Mouse (Mus musculus) frontal cortex, adult 2 months (tissue): ENCODE data around the gene Thtpa. TPM values are rescaled to one million over a fixed set of nuclear protein-coding genes. Genes with fewer than 3 reads are reported as not detected.

Experiments used
- DNase-seq, 2 experiments: peaks; one replicate each; pipeline ENCODE4 v3.0.0; 2022; ENCODE audit warnings: low spot score in 1 of 2; ENCODE audit errors: extremely low spot score in 1 of 2
- polyA plus RNA-seq: library from polyadenylated mRNA; depleted of rRNA; stranded (reverse); fragments of >200 nt; gene quantifications from 2 replicates; pipeline ENCODE4 v1.2.3, GENCODE M21; 2012

The Thtpa gene
- polyA plus RNA-seq, 1 experiment, result 15.5 TPM

DNA sequence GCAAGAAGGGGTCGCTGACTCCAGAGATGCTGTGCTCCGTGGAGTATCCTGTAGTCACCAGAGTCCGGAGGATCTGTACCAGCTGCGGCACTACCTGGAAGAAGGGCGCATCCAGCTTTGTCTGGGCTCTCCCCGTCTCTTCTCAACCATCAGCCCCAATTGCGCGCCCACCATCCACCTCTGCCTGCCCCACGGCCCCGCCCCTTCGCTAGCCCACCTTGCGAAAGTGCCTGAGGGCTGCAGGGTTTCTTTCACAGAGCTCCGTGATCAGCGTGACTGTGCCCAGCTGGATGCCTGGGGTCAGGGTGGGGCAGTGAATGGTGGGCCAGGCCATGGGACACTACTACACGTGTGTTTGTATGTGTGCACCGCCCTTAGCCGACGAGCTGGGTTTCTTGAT is 9.8 kb downstream of the Thtpa start:
- no peak for DNase-seq

DNA sequence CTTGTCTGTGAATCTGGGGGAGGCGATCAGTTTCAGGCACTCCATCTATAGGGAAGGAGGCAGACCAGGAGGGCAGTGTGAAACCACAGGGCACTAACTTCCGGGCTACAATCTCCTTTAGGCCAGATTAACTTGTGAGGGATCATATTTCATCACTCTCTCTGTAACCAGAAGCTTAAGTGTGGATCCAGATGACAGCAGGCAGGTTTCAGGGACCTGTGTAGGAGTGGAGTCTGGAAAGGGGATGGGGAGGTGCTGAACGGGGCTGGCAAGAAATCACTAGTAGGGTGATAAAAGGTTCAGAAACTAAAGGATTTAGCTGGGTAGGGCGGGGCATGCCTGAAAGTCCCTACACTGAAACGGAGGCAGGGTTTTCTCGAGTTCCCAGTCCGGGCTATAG is 10.8 kb downstream of the Thtpa start:
- peak in 1 of 2 experiments; percentile 47 for DNase-seq

DNA sequence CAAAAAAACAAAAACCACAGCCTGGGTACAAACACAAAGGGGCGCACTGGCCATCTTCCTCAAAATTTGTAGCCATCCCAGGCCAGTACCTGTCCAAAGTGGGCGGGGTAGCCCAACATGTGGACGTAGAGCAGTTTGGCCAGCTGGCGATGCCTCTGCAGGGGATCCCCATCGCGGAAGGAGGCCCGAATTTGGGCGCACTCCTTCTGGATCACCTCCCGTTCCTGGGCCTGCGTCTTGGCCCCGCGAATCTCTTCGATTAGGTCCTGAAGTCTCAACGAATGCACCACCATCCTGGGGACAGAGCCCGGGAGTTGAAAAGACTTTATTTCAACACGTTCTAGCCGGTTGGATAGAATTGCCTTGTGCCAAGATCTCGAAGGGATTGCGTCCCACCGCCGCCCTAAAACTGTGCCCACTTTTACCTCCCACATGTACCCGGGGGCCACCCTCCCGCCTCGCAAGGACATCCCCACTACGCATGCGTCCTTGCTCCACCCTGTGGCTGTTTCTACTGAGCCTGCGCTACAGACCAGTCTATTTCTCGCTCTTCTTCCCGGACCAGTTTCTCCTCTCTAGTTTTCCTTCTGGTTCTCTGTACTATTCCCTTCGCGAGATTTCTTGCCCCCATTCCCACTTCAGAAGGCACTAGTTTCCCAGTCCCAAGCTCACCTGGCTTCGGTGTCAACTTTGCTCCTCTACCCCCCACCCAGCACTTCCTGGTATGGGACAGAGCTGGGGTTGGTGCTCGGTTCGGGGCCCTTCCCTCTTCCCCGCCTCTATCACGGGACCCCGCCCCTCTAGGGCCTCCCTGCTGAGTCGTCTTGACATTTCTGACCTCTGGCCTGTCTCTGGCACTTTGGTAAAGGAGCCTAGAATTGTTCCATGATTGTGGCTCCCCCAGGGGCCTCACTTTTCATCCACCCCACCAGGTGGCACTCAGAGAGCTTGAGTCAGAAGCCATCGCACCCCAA is 11.5 kb downstream of the Thtpa start, which contains the start of gene Ap1g2:
Gene Ap1g2, minus strand, starts transcription at position 758 of the 974 bp plus-strand sequence.
- peak; percentile 77 to 93 for DNase-seq

DNA sequence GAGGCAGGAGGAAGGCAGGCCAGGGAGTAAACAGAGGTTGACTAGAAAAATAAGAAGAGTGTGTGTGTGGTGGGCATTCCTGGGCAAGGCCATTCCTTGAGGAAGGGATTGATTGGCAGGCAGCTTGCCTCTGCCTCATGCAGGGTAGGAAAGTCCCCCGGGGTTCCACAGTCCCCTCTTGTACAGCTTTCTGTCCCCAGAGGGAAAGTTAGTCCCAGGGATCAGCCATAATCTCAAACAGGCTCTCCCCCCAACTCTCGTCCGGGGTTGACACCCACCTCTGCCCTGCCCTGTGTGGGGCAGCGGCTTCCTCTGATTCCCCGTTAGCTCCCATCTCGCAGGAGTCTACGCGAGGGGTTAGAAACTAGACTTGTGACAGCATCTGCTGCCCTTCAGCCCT is 12.4 kb downstream of the Thtpa start:
- DNase-seq, result no peak

DNA sequence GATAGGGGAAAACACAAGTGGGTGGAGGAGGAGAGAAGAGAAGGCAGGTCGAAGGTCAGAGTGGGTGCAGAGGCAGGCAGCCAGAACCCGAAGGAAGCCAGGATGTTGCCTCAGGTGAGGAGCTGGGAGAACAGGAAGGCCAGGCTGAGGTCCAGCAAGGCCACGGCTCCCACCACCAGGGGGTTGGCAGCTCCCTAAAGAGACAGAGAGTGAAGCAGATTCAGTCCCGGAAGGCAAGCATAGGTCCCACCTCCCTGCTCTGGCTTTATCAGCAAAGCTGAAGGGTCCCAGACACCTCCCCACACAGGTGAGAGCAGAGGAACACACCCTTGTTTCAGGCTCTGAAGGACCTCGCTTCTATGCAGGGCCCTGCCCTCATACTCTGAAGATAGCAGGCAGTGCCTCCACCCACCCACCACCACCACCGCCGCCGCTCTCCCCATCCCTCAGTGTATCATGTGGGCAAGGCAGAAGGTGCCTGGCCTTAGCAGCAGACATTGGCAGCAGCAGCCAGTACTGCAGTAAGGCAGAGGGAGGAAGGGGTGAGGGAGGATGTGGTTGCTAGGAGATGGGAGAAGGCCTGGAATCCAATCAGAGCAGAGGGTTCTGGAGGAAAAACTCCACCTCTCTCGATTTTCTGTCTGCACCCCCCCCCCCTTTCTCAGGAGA is 13.8 kb downstream of the Thtpa start:
- peak; percentile 87 for DNase-seq

DNA sequence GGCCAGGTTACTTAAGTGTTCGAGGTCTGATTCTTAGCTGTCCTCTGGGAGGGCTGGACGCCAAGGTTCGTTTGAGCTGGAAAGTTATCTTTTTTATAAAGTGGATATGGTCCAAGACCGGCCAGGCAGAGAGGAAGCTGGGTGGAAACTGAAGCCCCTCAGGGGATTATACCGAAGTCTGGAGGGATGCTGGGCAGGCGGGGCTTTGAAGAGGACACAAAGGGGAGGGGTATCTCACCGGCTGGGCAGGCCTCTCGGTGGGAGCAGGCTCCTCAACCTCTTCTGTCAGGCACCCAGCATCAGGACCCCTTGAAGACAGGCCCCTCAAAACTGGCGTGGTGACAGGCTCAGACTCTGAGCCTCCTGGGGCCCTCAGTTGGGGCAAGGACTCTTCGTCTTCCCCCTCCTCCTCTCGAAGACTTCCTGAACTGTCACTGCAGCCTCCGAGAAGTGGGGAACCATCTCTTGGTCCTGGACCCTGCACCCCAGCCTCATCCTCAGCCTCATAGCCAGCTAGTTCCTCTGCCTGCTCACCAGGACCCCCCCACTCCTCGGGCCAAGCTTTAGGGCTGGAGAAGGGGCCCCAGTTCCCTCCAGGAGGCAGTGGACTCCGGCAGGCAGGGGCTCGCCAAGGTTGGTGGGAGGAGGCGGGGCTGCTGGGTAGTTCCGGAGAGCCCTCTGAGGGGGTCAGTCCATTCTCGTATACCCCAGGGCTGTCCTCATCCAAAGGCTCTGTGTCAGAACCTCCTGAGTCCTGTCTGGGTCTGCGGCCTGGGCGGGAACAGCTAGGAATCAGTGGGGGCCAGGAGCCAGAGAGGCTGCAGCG is 14.7 kb downstream of the Thtpa start:
- DNase-seq, result no peak

DNA sequence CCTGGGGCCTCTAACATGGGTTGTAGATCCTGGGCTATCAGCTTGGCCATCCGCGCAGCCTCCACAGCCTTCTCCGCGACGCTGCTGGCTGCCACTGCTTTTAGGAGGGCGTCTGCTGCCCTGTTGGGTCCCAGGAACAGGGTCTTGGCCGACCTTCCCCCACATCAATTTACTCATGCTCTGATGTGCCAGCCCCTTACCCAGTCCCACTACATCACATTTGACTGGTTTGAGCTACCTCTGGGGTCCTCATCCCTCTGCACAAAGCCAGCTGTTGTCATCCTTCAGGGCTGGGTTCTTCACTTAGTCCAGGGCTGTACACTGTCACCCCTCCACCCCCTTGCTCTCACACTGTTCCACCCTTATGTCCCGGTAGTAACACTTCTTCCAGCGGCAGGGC is 15.5 kb downstream of the Thtpa start:
- no peak for DNase-seq

DNA sequence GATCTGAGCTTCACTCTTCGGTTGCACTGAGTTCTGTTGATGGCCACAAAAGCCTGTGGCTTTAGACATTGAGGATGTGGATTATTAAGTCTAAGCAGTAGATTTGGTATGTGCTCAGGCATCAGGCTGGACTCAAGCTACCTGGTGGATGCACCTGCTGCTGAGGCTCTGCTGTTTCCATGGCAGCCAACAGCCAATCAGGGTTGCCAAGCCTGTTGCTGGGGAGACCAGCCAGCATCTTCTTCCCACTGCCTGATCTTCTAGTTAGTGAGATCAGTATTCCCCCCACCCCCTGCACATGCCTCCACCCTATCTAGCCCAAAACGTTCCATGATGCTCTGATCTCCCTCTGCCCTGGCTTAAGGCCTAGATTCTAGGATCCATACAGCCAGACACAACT is 17.1 kb downstream of the Thtpa start:
- peak in 1 of 2 experiments; percentile 73 for DNase-seq

DNA sequence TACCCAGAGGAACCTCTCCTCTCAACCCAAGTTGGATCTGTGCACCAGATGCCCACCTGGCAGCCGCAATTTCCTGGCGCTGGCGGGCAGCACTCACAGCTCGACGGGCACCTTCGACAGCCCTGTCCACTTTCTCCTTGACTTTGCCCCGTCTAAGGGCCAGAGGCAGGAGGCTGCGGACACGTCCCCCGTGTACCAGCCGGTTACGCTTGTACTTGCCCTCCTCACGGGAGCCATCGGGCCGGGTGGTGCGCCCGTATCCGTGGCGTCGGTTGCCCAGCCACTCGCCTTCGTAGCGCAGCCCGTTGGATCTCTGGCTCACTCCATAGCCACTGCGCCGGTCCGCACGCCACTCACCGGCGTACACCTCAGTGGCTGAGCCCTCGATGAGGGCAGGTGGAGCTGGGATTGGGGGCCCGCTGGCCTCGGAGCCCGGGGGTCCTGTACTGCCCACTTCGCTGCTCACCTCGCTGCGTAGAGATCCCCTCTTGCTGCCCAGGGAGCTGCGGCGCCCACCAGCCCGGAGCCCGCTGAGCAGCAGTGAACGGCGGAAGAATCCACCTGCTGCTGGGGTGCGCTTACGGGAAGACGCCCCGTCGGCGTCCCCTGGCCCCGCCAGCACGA is 18.9 kb downstream of the Thtpa start:
- no peak for DNase-seq

DNA sequence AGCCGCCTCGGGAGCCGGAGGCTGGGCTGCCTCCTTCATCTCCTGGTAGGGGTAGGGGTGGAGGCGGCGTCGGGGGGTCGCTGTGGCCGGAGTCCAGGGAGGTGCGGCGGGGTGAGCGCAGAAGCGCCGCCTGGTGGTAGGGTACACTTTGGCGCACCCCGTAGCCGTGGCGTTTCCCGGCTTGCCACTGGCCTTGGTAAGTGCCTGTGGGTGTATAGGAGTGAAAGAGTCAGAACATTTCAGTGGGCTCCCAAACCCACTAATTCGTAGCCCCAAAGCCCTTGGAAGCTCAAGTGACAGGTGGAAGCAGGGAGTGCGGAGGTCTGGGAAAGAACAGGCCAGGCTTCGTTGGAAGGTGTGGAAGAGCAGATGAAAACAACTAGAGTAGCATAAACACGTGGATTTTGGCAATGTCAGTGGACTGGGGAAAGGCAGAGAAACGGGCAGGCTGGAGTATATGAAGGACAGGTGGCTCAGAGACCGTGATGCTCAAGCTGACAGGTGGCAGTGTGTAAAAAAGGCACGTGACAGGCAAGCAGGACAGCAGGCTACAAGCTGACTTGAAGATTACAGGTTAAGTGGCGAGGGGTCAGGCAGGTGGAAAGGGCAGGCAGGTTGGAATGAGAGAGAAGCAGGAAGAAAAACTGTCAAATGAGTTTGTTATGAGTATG is 19.5 kb downstream of the Thtpa start:
- peak in 1 of 2 experiments; percentile 65 for DNase-seq

DNA sequence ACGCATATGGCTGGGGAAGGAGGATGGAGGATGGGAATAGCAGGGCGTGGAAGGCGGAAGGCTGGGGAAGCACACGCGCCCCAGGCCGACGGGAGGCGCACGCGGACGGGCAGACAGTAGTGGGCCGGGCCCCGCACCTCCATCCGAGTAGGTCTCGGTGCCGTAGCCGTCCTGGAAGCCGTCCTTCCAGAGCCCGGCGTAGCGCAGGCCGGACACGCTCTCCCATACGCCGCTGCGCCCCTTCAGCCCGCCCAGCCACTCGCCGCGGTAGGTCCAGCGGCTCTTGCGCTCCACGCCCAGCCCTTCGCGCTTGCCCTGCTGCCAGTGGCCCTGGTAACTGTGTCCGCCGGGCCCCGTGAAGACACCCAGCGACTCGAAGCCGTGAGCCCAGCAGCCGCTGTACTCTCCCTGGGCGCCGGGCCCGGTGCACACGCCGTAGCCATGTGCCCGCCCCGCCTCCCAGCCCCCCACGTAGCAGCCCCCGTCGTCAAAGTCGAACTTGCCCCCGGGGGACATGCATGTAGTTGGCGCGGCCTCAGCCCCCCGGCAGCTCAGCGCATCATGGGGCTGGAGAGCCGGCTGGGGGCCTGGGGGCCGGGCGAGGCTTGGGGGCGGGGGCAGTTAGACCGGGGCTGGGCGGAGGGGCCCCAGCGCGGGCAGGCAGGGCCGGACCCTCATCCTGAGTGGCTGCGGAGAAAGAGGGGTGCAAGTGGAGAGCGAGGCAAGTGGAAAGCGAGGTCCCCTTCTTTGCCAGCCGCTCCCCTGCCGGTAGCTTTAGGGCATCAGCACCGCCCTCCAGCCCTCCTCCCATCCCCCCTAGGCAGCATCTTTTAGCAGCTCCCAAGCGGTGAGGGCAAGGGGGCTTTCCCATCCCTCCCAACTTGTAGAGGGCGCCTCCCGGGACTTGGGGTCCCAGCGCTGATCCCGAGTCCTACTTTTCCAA is 20.4 kb downstream of the Thtpa start:
- DNase-seq, result peak in 1 of 2 experiments; percentile 70

DNA sequence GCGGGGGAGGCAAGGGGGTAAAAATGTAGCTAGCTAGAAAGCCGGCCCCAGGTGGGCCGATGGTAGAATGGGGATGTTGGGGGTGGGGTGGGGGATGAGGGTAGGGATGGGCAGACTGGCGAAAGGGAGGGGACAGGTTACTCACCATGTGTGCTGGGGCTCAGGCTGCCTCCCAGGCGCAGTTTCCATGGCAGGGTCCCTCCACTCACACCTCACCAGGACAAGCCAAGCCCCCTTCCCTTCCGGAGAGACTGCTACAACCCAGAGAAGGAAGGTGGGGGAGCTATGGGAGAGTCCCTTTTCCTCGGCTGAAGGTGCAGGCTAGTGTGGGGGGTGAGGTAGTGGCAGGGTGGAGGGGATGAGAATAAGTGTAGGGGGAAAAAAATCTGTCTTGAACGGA is 21.3 kb downstream of the Thtpa start:
- DNase-seq, result no peak

DNA sequence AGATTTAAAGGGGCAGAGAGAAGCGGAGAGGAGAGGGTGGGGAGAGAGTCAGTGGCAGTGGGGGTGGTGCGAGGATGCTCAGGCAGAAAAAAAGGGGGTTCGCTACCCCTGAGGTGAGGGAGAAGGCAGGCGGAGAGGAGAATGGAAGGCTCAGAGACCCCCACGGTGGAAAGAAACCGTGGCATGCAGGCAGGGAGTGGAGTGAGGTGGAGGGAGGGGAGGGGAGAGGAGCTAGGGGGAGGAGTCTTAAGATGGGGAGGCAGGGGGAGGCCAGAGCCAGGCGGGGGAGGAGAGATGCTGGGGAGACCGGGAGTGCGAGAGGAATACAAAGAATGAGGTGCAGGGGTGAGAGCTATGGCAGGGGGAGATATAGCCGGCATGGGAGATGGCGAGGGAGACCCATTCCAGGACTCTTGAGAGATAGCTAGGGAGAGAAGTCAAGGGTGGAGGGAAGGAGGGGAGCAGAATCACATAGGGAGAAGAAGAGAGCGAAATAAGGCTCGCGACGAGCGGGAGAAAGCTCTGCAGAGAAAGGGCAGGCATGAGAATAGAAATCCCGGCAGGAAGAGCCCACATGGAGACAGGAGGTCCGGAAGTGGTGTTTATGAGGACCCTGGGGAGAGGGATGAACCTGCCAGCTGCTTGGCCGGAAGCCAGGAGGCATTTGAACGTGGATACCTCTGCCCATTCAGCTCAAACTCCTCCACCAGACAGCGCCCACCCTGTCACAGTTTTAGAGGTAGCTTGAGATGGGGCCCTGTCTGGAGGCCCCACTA is 22.0 kb downstream of the Thtpa start, which contains the start of gene Jph4:
Gene Jph4, minus strand, starts transcription at position 511 of the 776 bp plus-strand sequence.
- peak in 1 of 2 experiments; percentile 79 for DNase-seq

DNA sequence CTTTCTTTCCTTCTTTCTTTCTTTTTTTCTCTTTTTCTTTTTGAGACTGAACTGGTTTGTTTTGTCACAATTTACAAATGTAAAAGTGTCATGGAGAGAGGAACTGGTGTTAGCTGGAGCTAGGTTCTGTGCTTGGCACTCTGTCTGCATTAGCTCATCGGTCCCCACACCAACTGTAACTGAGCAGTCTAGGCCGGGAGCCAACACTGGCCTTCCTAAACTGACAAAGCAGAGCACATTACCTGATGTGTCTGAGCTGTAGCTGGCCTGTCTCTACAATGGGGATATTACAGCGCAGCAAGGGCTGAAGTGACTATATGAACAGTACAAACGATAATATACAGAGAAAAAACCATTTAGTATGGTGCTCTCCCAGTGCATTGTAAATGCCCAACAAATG is 24.3 kb downstream of the Thtpa start:
- DNase-seq, result peak in 1 of 2 experiments; percentile 60

DNA sequence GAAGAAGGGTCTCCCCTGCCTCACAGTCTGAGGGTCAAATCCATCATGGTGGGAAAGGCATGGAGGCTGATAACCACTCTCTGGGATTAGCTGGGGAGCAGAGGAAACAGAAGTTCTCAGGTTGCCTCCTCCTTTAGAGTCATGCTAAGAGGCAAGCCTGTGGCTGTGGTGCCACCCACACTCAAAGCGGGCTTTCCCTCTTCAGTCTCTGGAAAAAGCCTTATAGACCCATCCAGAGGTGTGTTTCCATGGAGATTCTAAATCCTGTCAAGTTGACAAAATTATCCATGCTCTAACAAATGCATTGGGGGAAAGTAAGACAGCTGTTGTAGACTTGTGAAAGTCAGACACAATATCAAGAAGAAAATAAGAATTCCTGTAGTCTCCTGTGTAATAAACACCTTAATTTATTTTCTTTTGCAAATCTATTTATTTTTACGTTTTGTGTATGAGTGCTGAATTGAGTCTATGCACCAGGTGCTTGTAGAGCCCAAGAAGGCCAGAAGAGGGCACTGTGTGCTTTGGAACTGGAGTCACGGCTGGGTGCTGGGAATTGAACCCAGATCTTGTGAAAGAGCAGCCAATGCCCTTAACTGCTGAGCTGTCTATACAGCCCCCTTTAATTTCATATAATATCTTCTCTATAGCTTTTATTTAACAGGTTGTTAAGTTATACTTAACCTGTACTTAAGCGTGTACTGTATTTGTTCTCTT is 25.0 kb downstream of the Thtpa start:
- peak in 1 of 2 experiments; percentile 66 for DNase-seq

DNA sequence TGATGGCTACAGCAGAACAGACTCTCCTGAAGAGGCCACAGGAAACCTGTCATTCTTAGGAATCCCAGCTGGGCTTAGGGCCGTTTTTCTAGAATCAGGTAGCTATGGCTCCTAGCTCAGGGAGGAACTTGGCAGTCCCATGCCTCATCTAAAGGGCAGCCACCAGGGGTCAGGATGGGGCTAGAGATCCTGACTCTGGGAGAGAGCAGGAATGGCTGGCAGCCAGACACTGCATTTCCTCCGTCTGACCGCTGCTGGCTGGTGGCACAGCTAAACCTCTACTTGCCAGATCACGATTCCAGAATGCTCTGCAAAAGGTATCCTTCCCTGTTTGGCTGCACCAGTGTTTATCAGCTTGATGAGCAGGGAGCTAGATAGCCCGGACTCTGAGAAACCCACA is 27.4 kb downstream of the Thtpa start:
- DNase-seq, result peak in 1 of 2 experiments; percentile 72

DNA sequence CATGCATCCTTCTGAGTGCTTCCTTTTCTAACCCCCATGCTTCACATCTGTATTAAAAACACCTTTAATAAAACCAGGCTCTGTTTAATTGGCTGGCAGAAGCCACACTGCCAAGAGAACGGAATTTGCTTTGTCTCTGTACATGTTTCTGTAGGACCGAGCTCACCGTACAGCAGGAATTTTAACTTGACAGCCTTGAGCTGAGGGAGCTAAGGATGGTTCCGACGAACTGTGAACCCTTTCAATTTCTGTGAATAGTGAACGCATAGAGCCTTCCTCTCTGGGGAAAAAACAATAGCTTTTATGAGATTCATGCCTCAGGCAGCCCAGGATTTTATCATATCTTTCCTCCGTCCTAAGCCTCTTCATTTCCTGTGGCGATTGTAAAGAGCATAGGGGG is 27.8 kb downstream of the Thtpa start:
- no peak for DNase-seq
